Mouse (Mus musculus) layer of hippocampus, postnatal 25 days (tissue): ENCODE data around the gene Plxnd1. TPM values are rescaled to one million over a fixed set of nuclear protein-coding genes. Genes with fewer than 3 reads are reported as not detected.

Experiments used
- DNase-seq, 2 experiments: peaks; one replicate each; pipeline ENCODE4 v3.0.0; 2022; ENCODE audit warnings: mixed read lengths in 2 of 2, low spot score in 1 of 2; ENCODE audit errors: extremely low spot score in 1 of 2
- total RNA-seq, 2 experiments: library from RNA; stranded (reverse); gene quantifications; 2 replicates each; pipeline ENCODE4 v1.2.3; 2021

Plxnd1 gene
- total RNA-seq, 2 experiments from 2014 or later: 17.8 to 24.5 TPM

DNA sequence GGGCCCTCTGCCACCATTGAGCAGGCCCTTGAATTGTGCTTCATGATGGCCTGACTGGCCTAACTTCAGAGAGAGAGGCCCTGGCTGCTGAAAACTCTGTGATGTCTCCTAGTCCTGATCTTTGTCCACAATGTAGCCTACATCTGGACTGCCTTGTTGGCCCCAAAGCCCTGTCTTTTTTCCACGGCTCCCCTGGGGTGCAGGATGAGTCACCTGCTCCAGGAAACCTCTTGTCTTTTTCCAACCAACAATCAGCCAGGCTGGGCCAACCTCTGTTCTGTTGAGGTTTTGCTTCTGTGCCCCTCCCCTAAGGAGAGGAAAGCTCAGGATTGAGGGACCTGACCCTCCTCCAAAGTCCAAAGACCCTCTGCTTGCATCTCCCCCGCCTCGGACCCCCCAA is 33.1 kb downstream of the Plxnd1 start:
- no peak for DNase-seq

GRCm38 (mm10) chr6:115960322-115960721 is 34.5 kb downstream of the Plxnd1 start:
- DNase-seq: no peak

- DNase-seq: no peak
These were observed 35.6 kb downstream of the Plxnd1 start for GRCm38 (mm10) chr6:115959151-115959691.

GRCm38 (mm10) chr6:115958445-115958844 is 36.4 kb downstream of the Plxnd1 start:
- no peak for DNase-seq

DNA sequence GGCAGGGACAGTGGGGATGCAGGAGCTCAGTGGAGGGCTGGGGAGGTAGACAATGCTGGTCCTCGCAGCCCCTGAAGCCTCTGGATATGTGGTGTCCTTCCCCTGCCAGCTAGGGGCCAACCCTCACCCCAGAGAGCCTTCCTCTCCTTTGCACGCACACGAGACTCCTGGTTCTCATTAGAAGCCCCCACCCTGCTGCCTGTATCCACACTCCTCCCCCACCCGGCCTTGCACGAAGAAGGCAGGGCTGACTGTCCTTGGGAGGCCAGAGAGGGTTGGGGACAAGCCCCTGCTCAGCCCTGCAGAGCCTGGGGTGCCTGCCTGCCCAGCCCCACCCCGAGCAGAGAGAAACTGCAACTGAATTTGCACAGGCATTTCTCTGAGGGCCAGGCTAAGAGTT is 37.1 kb downstream of the Plxnd1 start:
- DNase-seq: no peak

DNA sequence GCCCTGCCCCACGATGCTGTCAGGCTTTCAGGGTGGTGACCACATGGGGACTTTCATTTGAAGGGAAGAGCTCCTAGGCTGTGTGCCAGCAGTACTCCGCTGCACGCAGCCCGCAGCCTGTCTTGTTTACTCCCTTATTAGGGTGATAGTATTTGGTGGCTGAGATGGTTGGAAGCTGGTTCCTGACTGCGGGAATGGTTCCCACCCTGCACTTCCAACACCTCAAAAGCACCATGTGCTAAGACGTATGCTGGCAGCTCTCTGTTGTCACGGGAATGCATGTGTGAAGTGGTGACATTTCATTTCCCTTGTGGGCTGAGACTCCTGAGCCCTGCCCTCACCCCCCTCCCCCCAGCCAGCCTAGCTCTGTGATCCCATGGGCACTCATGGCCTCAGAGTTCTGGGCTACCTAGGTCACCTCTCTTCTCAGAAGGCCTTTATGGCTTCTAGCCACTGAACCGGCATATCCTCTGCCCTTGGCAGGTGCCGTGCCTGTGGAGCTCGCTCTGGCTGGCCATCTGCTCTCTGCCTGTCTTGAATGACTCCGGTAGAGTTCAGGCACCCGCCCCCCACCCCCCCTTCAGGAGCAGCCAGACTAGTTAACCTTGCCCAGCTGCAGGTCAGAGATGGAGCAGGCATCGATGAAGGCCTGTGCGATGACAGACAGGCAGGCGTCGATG is 37.7 kb downstream of the Plxnd1 start:
- no peak for DNase-seq

- no peak for DNase-seq
These were observed 38.3 kb downstream of the Plxnd1 start for GRCm38 (mm10) chr6:115956418-115956921.

DNA sequence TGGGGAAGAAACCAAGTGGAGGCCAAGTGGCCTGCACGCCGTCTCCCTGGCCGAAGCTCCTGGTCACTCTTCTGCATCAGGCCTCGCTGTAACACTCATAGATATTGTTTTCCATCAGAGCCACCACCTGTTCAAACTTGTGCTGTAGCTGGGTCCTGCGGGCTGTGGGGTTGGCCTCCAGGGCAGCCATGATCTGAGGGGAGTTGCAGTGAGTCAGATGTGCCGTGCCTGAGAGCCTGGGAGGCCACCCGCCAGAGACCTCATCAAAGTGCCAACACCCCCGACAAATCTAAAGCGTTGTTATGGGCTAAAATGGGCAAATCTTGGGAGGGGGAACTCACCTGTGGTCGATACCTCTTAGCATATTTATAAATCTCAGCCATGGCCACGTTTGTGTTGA is 39.1 kb downstream of the Plxnd1 start:
- DNase-seq: no peak

DNA sequence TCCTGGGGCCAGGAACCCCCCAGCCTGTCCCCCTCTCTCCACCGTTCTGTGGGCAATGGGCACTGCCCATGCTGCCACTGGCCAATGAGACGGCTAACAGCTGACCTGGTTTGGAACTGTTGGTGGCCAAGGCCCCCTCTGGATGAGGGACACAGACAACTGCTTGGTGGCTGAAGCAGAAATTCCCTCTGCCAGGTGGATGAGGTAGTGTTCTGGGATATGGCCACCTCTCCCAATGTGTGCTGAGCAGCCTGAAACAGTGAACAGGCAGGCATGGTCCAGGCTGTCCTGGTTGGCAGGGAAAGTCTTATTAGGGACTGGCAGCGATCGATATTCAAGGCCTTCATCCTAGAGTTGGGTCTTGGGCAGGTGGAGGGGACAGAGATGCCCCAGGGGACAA is 39.6 kb downstream of the Plxnd1 start:
- DNase-seq: no peak

DNA sequence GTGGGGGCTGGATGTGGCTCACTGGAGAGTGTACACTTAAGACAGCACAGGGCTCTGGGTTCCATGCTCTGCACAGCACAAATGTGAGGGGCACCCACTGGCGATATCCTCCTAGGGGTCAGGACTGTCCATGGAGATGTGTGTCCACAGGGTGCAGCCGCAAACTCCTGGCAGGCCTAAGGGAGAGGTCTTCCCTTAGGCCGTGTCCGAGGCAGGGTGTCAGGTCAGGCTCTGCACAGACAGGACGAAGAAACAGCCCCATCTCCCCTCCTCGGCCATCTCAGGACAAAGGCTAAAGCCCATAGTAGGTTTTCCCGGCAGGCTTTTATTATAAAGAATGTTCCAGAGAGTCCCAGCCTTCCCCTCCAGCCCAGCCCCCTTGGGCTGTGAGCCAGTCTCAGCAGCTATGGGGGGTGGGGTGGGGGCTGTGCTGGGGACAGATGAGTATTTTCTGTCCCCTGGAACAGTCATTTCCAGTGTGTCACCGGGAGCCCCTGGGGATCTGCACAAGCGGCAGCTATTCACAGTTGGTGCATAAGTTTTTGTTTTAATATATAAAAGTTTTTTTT is 40.2 kb downstream of the Plxnd1 start:
- no peak for DNase-seq

- no peak for DNase-seq
These were observed 48.4 kb downstream of the Plxnd1 start for GRCm38 (mm10) chr6:115946389-115946788.

DNA sequence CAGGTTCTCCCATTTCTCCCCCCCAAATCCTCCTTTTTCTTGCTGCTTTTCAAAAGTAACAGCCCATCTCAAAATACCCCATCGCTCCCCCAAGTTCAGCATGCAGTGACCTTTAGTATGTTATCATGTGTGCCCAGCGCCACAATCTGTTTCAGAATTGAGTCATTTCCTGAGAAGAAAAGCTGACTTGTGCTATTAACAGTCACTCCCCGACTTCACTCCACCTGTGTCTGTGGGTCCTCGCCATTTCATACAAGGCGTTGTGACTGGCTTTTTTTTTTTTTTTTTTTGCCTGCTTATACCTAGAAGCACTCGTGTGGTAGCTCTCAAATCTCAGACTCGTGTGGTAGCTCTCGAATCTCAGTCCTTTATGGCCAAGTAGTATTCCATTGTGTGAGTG is 49.2 kb downstream of the Plxnd1 start:
- no peak for DNase-seq

- DNase-seq: no peak
These were observed 50.2 kb downstream of the Plxnd1 start, which contains the start of gene H1foo for GRCm38 (mm10) chr6:115944638-115945037. Gene H1foo (plus strand): TSS chr6:115944938.

GRCm38 (mm10) chr6:115943498-115944427 is 51.0 kb downstream of the Plxnd1 start:
- no peak for DNase-seq

DNA sequence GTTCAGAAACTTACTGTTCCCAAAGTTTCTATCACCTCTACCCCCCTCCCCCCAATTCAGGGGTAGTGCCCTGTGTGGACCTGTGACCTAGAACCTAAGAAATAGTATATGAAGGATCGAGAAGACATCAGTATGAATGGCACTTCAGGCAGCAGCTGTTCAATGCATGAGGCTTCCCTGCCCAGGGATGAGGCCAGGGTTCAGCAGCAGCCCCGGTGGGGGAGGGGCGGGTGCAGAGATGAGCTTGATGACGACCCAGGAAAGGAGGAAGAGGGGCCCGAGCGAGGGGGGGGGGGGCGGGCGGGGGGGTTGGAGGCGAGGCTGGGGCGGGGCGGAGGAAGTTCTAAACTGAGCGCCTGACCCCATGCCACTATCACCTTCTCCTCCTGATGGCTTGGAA is 53.7 kb downstream of the Plxnd1 start:
- DNase-seq: no peak

DNA sequence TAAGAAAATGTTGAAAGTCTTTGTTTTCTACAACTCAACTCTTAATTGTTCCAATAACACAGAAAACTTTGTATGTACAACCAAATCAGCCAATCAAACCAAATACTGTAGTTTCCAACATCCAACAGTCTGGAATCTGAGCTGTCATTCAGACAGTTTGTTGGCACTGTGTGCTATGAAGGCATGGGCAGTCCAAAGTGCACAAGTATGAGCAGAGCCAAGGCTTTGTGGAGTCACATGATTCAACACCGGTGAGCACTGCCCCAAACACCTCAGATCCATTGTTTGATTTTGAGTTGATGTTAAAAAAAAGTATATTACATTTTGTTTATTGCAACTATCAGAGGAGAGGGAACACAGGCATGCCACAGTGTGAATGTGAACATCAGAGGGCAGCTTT is 54.2 kb downstream of the Plxnd1 start:
- DNase-seq: no peak

GRCm38 (mm10) chr6:115938798-115939197 is 56.0 kb downstream of the Plxnd1 start:
- DNase-seq: no peak

DNA sequence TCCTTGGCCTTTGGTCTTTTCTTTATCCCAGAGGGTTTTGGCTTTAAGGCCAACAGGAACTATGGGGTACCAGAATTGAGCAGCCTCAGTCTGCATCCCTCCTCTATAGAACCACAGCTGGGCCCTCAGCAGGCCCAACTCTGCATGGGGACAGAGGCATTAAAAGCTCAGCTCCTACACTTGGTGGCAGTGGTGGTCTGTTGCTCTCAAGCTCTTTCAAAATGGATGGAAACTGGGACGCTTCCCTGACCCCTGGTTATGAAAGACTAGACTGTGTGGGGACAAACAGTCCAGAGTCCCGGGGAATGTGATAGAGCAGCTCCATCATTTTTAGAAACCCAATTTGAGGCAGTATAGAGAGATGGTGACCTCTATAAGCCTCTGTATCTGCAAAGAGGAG is 56.8 kb downstream of the Plxnd1 start:
- no peak for DNase-seq

GRCm38 (mm10) chr6:115935544-115935943 is 59.3 kb downstream of the Plxnd1 start:
- DNase-seq: no peak

DNA sequence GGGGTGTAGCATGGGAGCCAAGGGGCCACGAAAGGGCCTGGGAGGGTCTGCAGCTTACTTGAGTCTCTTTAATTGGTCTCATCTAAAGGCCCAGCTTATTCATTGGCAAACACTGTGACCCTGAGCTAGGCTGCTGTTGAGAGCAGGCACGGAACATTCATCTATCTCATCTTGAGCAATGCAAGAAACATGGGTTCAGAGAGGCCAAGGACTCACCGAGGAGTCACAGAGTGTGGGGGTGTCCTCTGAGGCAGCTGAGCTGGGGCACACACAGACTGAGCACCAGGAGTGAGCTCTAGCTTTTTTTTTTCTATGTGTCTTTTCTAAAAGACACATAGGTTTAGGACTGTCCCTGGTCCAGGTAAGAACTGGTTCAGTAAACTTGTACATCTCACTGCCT is 62.4 kb downstream of the Plxnd1 start:
- no peak for DNase-seq

- no peak for DNase-seq
These were observed 63.2 kb downstream of the Plxnd1 start, which contains the start of gene Rho for GRCm38 (mm10) chr6:115931639-115932038. Gene Rho (plus strand): TSS chr6:115931748.
